Mouse (Mus musculus): ENCODE measurements around the gene Dusp13. TPM values are rescaled to one million over a fixed set of nuclear protein-coding genes. Genes with fewer than 3 reads are reported as not detected.
A peak's percentile ranks its signal among the peaks of the same experiment; 100 is the strongest.

Gene Dusp13
- polyA plus RNA-seq, 1 experiment from 2014 or later = not detected

GRCm38 (mm10) chr14:21747436-21748141 lies 3.4 kb downstream of the Dusp13 start:
- ATAC-seq (ENCODE audit: insufficient read depth) (no peak), DNase-seq (no peak)

GRCm38 (mm10) chr14:21746846-21747245 lies 4.1 kb downstream of the Dusp13 start:
- Histone ChIP-seq H3K9me3 (ENCODE audit: low read depth, low read length) (no peaks in the 10 kb centered on the region), H3K4me3 (ENCODE audit: low read depth, low read length) (no peak overlapping the region), H3K4me2 (no peak overlapping the region), H3K36me3 (ENCODE audit: insufficient read depth) (no peaks in the 10 kb centered on the region), H3K27me3 (ENCODE audit: insufficient read depth, low read length) (no peaks in the 10 kb centered on the region), H3K9ac (no peak overlapping the region), H3K27ac (ENCODE audit: low read depth) (no peak overlapping the region), H3K4me1 (ENCODE audit: insufficient read depth) (peaks cover 5% of the 10 kb centered on the region; the same call in 1 of the 2 replicates)
- ATAC-seq (ENCODE audit: insufficient read depth) (no peak), DNase-seq (no peak)
- WGBS = 40% methylated on average over 2 of the region's 2 CpGs
- TF ChIP-seq CTCF (IDR thresholded peaks at IDR 0.05; ENCODE audit: low read depth) = no peak

More at GRCm38 (mm10) chr14:21747436-21748141, 3.4 kb downstream of the Dusp13 start:
- H3K4me1 ChIP-seq (ENCODE audit: insufficient read depth) = peaks cover 6% of the 10 kb centered on the region; the same call in 1 of the 2 replicates
- H3K9me3 ChIP-seq (ENCODE audit: low read depth, low read length) = no peaks in the 10 kb centered on the region
- no peak overlapping the region for H3K4me2 ChIP-seq
- H3K9ac ChIP-seq = no peak overlapping the region
- no peaks in the 10 kb centered on the region for H3K36me3 ChIP-seq (ENCODE audit: insufficient read depth)
- no peaks in the 10 kb centered on the region for H3K27me3 ChIP-seq (ENCODE audit: insufficient read depth, low read length)
- no peak for TF ChIP-seq CTCF (IDR thresholded peaks at IDR 0.05; ENCODE audit: low read depth)
- no peak overlapping the region for H3K4me3 ChIP-seq (ENCODE audit: low read depth, low read length)
- H3K27ac ChIP-seq (ENCODE audit: low read depth) = no peak overlapping the region
- 67% methylated on average over 14 of the region's 14 CpGs for WGBS

- Histone ChIP-seq H3K27me3 (ENCODE audit: insufficient read depth, low read length) (no peaks in the 10 kb centered on the region), H3K27ac (ENCODE audit: low read depth) (no peak overlapping the region), H3K36me3 (ENCODE audit: insufficient read depth) (no peaks in the 10 kb centered on the region), H3K4me1 (ENCODE audit: insufficient read depth) (no peaks in the 10 kb centered on the region), H3K9ac (no peak overlapping the region), H3K4me2 (no peak overlapping the region), H3K4me3 (ENCODE audit: low read depth, low read length) (no peak overlapping the region), H3K9me3 (ENCODE audit: low read depth, low read length) (no peaks in the 10 kb centered on the region)
- no peak for TF ChIP-seq CTCF (IDR thresholded peaks at IDR 0.05; ENCODE audit: low read depth)
- DNase-seq = no peak
- WGBS = 85% methylated on average over 8 of the region's 8 CpGs
- ATAC-seq (ENCODE audit: insufficient read depth) = no peak
Observed at GRCm38 (mm10) chr14:21746251-21746650, 4.7 kb downstream of the Dusp13 start.

- no peak for ATAC-seq (ENCODE audit: insufficient read depth)
- TF ChIP-seq CTCF (IDR thresholded peaks at IDR 0.05; ENCODE audit: low read depth) = no peak
- WGBS = 60% methylated on average over 5 of the region's 5 CpGs
Observed at GRCm38 (mm10) chr14:21745149-21745548, 5.8 kb downstream of the Dusp13 start.

GRCm38 (mm10) chr14:21744169-21744568 lies 6.8 kb downstream of the Dusp13 start:
- WGBS = 83% methylated on average over 1 of the region's 1 CpGs

More at GRCm38 (mm10) chr14:21745149-21745548, 5.8 kb downstream of the Dusp13 start:
- no peak overlapping the region for H3K9ac ChIP-seq
- no peak for DNase-seq
- no peaks in the 10 kb centered on the region for H3K36me3 ChIP-seq (ENCODE audit: insufficient read depth)
- no peak overlapping the region for H3K27ac ChIP-seq (ENCODE audit: low read depth)
- H3K27me3 ChIP-seq (ENCODE audit: insufficient read depth, low read length) = no peaks in the 10 kb centered on the region
- H3K4me1 ChIP-seq (ENCODE audit: insufficient read depth) = no peaks in the 10 kb centered on the region
- H3K9me3 ChIP-seq (ENCODE audit: low read depth, low read length) = no peaks in the 10 kb centered on the region
- no peak overlapping the region for H3K4me2 ChIP-seq
- no peak overlapping the region for H3K4me3 ChIP-seq (ENCODE audit: low read depth, low read length)

GRCm38 (mm10) chr14:21742441-21742840 lies 8.5 kb downstream of the Dusp13 start:
- Histone ChIP-seq H3K27me3 (ENCODE audit: insufficient read depth, low read length) (no peaks in the 10 kb centered on the region), H3K9me3 (ENCODE audit: low read depth, low read length) (no peaks in the 10 kb centered on the region), H3K4me1 (ENCODE audit: insufficient read depth) (no peaks in the 10 kb centered on the region), H3K36me3 (ENCODE audit: insufficient read depth) (no peaks in the 10 kb centered on the region), H3K9ac (no peak overlapping the region), H3K4me2 (no peak overlapping the region), H3K27ac (ENCODE audit: low read depth) (no peak overlapping the region), H3K4me3 (ENCODE audit: low read depth, low read length) (no peak overlapping the region)
- no peak for ATAC-seq (ENCODE audit: insufficient read depth)
- no peak for TF ChIP-seq CTCF (IDR thresholded peaks at IDR 0.05; ENCODE audit: low read depth)
- DNase-seq = no peak
- 93% methylated on average over 4 of the region's 4 CpGs for WGBS

More at GRCm38 (mm10) chr14:21744169-21744568, 6.8 kb downstream of the Dusp13 start:
- H3K9me3 ChIP-seq (ENCODE audit: low read depth, low read length) = no peaks in the 10 kb centered on the region
- no peak for TF ChIP-seq CTCF (IDR thresholded peaks at IDR 0.05; ENCODE audit: low read depth)
- H3K4me1 ChIP-seq (ENCODE audit: insufficient read depth) = no peaks in the 10 kb centered on the region
- DNase-seq (no peak), ATAC-seq (ENCODE audit: insufficient read depth) (no peak)
- H3K4me3 ChIP-seq (ENCODE audit: low read depth, low read length) = no peak overlapping the region
- no peak overlapping the region for H3K27ac ChIP-seq (ENCODE audit: low read depth)
- no peaks in the 10 kb centered on the region for H3K27me3 ChIP-seq (ENCODE audit: insufficient read depth, low read length)
- H3K4me2 ChIP-seq = no peak overlapping the region
- no peaks in the 10 kb centered on the region for H3K36me3 ChIP-seq (ENCODE audit: insufficient read depth)
- H3K9ac ChIP-seq = no peak overlapping the region

- ATAC-seq (ENCODE audit: insufficient read depth) (peak; percentile 75), DNase-seq (peak; percentile 95)
- WGBS = 19% methylated on average over 4 of the region's 4 CpGs
- Histone ChIP-seq H3K27ac (ENCODE audit: low read depth) (no peak overlapping the region), H3K9me3 (ENCODE audit: low read depth, low read length) (no peaks in the 10 kb centered on the region), H3K27me3 (ENCODE audit: insufficient read depth, low read length) (no peaks in the 10 kb centered on the region), H3K4me1 (ENCODE audit: insufficient read depth) (no peaks in the 10 kb centered on the region), H3K36me3 (ENCODE audit: insufficient read depth) (no peaks in the 10 kb centered on the region), H3K9ac (no peak overlapping the region), H3K4me3 (ENCODE audit: low read depth, low read length) (no peak overlapping the region), H3K4me2 (no peak overlapping the region)
- peak; percentile 99 for TF ChIP-seq CTCF (IDR thresholded peaks at IDR 0.05; ENCODE audit: low read depth)
Observed at GRCm38 (mm10) chr14:21741786-21742185, 9.2 kb downstream of the Dusp13 start.

Data from lung, embryonic 14.5 days (tissue).